Mouse (Mus musculus) lung, postnatal 25 days (tissue): ENCODE measurements around the gene Gpatch3.

ENCODE experiments used
- DNase-seq: peaks from one replicate; pipeline ENCODE4 v3.0.0; 2022; ENCODE audit warnings: low spot score

Gpatch3 gene

GRCm38 (mm10) chr4:133620668-133621067 is 46.1 kb downstream of the Gpatch3 start:
- no peak for DNase-seq

DNA sequence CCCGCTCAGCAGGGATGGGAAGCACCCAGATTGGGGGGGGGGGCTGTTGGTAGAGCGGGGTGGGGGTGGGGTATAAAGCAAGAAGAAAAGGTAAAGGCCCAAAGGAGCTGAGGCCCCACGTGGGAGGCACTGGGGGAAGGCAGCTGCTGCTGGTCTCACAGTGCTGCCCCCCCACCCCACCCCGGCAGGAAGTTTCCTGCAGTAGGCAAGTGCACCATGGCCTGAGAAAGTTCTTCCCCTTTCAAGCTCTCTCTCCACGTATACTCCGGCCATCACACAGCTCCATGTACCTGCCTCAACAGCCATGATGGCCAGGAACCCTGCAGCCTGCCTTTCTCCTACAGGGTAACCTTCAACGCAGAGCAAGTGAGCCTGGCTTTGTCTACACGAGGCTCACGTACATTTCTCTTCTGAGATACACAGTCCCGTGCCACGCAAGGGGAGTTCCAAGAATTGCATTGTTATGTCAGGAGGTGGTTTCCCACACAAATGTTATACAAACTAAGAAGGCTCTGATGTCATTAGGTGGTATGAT is 47.7 kb downstream of the Gpatch3 start:
- DNase-seq = no peak

DNA sequence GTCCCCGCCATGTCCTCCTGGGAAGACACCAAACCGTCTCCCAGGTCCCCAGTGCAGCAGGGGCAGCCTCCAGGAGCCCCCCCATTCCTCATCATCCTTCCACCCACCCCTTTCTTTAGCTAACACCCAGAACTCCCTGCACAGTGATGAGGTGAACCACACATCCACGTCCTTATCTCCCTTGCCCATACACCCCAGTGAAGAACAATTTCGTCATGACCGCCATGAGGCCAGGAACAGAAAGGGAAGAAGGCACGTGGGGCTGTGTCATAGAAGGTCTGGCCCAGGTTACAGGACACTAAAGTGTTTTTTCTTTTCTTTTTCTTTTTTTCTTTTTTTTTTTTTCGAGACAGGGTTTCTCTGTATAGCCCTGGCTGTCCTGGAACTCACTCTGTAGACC is 50.3 kb downstream of the Gpatch3 start:
- DNase-seq = no peak

DNA sequence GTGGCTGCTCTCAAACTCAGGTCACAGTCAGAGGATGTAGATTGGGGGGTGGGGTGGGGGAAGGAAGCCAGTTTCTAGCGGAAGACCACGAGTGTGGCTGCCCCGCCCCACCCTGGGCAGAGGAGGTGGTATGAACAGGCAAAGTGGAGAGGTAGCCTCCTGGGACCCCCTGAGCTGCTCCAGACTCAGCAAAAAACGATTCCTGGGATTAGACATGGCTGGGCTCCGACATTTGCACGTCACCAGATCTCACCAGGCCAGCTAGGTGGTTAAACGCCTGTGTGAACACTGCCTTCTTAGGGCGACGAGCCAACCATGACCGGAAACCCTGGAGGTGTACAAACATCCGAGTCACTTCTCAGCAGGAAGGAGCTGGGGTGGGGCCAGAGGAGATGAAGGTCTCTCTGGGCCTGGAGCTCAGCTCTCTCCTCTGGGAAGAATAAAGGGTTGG is 51.1 kb downstream of the Gpatch3 start:
- DNase-seq = peak; percentile 86

- DNase-seq = no peak
These were observed 51.7 kb downstream of the Gpatch3 start for GRCm38 (mm10) chr4:133626221-133626620.

GRCm38 (mm10) chr4:133626621-133627020 is 52.1 kb downstream of the Gpatch3 start:
- DNase-seq = no peak

DNA sequence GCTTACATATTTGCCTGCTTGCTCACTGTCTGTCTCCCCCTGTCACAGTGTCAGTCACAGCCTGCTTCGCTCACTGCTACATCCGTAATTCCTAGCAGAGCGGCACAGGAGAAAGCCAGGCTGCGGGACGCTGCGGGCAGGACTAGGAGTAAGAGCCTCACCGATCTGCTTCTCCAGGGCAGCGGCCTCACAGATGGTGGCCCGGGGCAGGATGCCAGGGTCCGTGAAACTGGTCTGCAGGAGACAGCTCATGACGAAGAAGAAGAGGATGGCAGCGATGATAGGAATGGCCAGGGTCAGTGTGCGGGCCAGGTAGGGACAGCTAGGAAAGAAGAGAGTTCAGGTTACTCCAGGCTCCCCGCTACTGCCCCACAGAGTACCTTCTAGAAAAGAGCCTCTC is 52.5 kb downstream of the Gpatch3 start:
- no peak for DNase-seq

GRCm38 (mm10) chr4:133628517-133628916 is 54.0 kb downstream of the Gpatch3 start:
- DNase-seq = no peak

DNA sequence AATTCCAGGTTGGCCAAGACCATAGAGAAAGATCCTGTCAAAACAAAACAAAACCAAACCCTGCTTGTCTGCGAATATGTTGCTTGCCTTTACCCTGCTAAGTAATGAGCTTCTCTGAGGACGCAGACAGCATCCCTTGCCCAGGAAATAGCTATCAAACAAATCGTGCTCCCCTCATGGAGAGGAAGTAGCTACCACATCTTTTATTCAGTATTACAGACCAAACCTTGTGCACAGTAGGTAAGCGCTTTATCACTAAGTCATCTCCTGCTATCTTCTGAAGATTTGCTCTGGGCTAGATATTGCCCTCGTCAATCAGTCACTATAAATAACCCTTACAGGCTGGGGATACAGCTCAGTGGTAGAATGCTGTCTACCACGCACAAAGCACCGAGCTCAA is 54.6 kb downstream of the Gpatch3 start:
- no peak for DNase-seq

GRCm38 (mm10) chr4:133630326-133630920 is 55.9 kb downstream of the Gpatch3 start:
- DNase-seq = no peak

DNA sequence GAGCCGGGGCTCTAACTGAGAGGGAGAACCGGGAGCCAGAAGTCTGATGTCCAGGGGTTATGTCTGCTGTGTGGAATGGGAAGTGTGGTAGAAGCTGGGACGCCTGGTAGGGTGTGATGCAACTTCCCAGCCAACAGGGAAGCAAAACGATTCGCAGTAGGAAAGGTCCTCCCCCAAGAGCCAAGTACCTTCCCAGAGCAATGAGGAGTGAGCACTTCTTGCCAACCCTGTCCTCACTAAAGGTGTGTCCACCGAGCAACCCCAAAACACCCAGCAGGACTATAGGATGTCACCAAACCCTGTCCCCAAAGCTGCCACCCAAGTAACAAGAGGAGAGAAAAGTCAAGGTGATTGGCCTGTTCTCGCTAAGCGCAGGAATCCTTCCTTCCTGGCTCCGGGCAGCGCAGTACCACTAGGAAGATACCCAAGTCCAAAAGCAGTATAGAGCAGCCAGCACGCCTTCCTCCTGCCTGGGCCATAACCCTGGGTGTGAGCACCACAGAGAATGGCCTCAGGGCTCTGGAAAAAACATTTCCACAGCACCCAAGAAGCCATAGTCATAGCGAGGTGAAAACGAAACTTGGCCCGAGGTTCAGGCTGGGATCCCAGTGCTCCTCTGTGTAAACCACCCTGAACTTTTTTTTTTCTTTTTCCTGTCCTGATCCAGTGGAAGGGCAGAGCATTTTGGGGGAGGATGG is 56.7 kb downstream of the Gpatch3 start:
- DNase-seq = peak; percentile 64

GRCm38 (mm10) chr4:133631769-133632411 is 57.3 kb downstream of the Gpatch3 start:
- peak; percentile 58 for DNase-seq

DNA sequence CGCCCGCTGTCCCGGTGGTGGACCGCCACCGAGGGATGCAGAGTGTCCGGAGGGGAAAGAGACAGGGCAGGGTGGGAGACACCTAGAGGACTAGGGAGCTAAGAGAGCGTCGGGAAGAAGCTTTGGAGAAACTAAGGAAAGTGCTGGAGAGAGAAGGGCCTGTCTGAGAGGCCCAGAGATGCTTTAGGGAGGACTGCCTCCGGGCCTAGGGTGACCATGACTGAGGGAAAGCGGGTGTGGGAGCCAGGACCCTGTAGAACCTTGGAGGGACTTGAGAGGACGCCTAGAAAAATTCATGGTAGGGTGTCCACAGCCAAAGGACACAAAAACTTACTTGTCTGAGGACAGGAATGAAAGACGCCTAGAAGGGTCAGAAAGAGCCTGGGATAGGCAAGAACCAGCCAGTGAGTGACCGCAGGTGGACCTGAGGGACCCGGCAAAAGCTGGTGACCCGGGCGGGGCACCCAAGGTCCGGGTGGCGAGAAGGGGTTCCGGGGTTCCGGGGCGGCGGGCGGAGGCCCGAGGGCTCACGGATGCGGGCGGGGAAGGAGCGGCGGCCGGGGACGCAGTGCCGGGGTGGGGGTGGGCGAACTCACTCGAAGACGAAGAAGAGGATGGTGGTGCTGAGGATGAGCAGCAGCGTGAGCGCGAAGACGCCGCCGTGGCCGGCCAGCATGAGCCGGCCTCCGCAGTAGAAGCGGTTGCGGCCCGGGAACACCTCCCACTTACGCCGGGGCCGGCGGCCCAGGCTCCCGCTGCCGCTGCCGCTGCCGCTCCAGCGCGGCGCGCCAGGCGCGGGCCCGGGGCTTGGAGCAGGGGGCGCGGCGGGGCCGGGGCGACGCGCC is 58.2 kb downstream of the Gpatch3 start:
- no peak for DNase-seq

GRCm38 (mm10) chr4:133633332-133634042 is 58.9 kb downstream of the Gpatch3 start:
- DNase-seq = peak; percentile 91
